Mouse (Mus musculus) cerebellum, adult 2 months (tissue): ENCODE measurements around the gene Accsl.

Source experiments
- CTCF ChIP-seq: fragments of 200-500 bp; IDR thresholded peaks from 2 replicates; pipeline ENCODE4 v1.5.1; 2011; ENCODE audit warnings: low read depth, mild to moderate bottlenecking, control low read depth, low read length, moderate library complexity, borderline replicate concordance; ENCODE audit not compliant: insufficient read depth
- POLR2A ChIP-seq: fragments of 200-500 bp; IDR thresholded peaks from 2 replicates; pipeline ENCODE4 v1.6.1; 2011; ENCODE audit warnings: low read length, control low read depth, borderline replicate concordance; ENCODE audit not compliant: insufficient read depth

DNA sequence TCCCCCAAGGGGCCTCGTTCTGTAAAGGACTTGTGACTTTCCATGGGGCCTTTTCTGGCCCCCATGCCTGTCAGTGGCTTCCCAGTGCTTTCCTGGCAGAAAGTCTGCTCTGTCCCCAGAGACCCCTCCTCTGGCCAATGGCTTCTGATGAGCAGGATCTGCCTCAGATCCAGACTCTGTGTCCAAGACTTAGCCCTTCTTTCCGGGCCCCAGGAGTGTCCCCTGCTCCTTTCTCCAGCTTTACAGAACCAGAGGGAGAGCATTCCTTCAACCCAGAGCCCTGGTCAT is 5.2 kb upstream of the Accsl start:
- TF ChIP-seq CTCF (no peak), POLR2A (no peak)
